Mouse (Mus musculus) urinary bladder, postnatal 25 days (tissue): ENCODE measurements around the gene Dync1i2.

Experiments used
- DNase-seq: peaks from one replicate; pipeline ENCODE4 v3.0.0; 2022; ENCODE audit warnings: low spot score

The Dync1i2 gene

DNA sequence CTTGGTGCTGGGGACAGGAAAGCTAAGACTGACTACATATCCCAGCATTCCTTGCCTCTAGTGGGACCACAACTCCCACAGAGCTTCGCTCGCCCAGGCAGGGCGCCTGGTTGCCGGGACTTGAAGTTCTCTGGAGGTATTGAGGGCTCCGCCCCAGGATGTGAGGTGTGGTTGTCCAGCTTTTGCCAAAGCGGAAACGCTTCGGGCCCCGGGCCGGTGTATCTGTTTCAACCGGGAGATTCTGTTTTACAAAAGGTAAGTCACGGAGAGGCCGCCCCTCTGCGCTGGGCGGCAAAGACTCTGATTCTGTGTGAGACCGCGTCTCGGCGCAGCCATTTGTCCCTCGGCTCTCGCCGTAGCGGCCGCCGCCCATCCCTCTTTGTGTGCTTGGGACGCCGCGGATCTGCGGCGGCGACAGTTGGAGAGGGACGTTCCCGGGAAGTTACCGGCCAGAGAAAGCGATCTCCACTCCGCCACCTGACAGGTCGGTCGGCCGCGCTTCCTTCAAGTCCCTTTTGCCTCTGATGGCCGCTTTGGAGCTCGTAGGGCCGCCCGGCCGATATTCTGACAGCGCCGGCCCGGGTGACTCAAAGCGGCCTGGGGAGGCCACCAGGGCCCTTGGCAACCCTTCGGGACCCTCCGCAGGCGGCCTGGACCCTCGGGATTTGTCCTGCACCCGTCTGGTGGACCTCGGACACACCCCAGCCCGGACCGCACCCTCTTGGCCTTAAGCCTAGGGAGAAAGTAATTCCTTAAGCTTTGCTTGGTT is at the start of gene Dync1i2:
TSS of gene Dync1i2 (plus strand) at position 116 of the 769 bp plus-strand sequence.
- peak; percentile 72 for DNase-seq

DNA sequence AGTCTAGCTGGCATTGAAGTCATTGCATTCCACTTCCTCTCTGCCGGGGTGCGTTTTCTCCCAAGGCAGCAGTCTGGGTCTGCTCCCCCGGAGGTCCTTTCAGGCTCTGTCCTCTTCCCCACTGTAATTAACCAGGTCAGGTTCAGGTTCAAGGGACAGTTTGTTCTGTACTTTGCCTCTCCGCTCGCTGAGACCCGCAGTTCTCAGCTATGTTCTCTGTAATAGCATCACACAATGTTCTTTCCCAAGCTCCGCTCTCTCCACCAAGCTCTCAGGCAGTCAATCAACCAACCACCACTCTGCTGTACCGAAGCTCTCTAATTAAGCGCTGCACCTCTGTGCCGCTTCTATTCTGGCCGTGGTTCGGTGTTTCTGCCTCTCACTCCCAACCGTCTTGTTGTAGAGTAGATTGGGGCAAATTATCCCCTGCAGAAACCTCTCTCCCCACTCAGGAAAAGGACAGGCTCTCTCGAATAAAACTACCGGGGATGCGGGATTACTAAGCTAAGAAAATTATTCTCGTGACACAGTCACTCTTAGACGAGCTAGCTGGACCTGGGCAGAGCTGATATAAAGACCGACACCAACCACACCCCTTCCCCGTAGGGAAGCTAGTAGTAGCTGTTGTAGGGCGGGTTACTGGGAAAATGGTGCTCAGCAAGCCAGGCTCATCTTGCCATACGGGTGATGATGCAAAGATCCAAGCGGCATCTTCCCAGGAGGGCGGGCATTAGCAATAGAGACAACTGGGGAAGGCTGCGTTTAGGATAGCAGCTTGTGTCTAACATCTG is 48.5 kb upstream of the Dync1i2 start:
- no peak for DNase-seq

DNA sequence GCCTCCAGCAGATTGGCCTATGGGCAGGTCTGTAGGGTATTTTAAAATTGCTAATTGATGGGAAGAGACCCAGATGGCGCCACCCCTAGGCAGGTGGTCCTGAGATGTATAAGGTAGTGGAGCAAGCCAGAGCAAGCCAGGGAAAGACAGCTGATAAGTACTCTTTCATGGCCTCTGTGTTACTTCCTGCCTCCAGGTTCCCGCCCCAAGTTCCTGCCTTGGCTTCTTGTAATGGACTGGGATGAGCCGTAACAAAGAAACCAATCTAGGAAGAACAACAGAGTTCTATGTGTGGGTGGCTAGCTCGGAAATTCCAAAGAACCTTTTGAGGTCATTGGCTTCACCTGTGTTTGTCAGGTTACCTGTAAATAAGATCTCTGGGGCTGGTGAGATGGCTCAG is 44.3 kb upstream of the Dync1i2 start:
- DNase-seq = no peak

DNA sequence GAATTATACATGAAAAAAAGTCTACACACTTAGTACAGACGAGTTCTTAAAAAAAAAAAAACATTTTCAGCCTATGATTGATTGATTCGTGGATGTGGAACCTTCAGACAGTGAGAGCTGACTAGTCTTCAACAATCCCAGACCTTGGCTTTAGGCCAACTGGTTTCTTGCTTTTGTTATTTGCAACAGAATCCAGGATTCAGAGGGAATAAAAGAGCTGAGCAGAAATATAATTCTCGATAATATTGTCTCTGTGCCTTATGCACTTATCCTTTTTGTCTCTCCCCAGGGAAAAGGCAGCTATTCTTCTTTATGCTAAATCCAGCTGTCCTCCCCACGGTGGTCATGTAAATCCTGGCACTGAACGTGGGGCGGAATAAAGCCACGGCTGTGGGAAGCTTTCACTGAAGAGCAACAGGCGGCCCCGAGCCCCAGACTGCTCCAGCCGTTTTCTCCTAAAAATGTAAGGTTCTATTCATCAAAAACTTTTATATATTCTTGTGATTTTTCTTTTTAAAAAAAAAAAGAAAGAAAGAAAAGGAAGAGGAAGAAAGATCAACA is 43.0 kb upstream of the Dync1i2 start:
- no peak for DNase-seq

DNA sequence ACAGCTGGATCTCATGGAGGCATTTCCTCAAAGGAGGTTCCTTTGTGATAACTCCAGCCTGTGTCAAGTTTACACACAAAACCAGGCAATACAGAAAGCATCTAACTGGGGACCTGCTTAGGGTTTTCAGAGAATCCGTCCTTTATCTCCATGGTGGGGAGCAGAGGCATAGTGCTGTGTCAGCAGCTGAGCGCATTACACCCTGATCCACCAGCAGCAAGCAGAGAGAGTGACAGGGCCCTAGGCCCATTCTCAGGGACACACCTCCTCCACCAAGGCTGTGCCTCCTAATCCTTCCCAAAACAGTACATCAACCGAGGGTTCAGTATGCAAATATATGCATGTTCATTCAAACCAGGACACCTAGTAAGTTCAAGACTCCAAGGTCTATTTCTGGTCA is 38.5 kb upstream of the Dync1i2 start:
- DNase-seq = no peak

DNA sequence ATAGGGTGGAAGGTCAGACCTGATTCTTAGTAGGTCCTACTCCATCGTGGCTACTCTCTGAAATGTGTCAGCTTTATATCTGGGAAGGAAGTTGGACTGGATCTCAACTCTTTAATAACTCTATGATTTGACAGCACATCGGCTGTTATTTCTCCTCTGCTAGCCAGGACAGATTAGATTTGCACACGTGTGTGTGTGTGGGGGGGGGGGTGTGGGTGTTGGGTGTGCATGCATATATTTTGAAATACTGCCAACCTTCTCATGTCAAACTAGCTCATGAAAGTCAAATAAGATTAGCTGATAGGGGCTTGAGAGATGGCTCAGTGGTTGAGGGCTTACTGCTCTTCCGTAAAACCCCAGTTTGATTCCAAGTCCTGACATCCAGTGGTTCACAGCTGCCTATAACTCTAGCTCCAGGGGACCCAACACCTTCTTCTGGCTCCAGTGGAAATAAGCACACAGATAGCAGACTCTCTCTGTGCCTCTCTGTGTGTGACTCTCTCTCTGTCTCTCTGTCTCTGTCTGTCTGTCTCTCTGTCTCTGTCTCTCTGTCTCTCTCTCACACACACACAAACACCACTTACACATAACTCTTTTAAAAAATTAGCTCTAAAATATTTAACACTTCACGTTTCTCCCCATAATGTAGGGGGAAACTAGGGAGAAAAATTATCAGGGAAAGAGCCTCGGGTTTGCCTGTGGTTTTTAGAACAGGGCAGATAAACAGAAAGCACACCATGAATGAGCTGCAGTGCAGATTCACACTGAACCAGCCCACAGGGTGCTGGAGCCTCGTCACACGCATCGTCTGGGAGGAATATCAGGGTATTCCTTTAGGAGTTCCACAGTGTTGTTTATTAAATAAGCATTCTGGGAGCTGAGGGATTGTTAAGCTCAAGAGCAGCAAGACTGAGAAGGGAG is 34.9 kb upstream of the Dync1i2 start:
- DNase-seq = no peak

DNA sequence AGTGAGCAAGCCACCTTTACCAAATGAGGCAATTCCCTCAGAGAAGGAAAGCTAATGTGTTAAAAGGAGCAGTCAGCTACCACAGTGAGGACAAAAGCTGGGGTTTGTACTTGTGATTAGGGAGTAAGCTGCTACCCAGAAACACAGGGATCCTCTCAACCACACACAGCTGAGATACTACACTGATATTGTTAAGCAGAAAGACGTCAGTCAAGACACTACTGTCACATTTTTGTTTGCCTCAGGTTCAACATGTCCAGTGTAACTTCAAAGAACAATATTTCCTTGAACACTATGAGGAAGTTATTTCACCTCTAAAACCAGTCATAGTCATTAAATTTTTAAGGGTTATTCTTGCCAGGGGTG is 34.3 kb upstream of the Dync1i2 start:
- no peak for DNase-seq

DNA sequence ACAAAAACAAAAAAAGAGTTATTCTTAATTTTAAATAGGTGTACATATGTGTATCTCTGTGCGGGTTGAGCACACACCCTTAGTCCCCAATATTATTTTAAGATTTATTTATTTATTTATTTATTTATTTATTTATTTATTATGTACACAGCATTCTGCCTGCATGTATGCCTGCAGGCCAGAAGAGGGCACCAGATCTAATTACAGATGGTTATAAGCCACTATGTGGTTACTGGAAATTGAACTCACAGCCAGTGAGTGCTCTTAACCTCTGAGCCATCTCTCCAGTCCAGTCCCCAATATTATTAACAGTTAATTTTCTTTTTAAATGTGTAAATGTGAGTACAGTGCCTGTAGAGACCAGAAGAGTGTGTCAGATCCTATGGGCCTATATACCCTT is 33.7 kb upstream of the Dync1i2 start:
- DNase-seq = no peak

DNA sequence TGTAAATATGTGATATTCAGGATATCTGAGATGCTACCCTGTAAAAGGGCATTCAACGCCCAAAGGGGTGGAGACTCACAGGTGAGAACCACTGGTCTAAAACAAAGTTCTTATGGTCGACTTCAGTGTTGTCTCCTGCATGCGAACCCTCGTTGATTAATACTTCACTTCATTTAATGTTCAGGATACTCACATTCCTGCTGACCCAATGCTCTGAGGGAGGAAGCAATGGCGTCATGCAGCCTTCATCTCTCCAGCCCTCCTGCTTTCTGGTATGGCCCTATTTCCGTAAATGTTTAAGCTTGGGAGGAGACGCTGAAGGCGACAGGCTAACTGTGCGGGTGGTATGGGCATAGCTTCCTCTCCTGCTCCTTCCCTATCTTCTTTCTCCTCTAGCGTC is 31.8 kb upstream of the Dync1i2 start:
- DNase-seq = no peak

DNA sequence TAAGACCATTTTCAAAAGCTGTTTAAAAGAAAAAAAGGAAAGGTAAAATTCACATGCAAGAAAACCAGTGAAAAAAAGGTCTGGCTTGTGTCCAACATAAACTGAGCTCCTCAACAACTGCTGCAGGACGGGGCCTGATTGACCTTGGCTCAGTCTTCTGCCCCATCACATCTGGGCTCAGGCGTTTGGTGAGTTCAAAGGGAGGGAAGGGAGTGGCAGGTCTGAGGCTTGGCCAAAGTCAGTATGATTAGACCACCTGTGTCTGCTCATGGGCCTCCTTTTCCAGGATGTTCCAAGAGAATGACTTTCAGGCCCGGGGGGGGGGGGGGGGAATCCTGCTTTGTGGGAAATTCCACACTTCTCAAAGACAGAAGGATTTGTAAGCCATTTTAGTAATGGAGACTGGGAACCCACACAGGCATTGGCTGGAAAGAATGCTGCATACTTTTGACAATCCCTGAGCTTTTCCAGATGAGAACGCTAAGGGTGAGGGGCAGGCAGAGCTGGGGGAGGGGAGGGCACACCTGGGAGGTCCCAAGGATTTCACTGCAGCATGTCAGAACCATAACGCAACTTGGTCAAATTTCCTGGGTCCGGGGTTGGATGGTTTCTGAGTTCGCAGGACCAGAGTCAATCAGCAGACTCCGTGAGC is 30.8 kb upstream of the Dync1i2 start:
- no peak for DNase-seq

DNA sequence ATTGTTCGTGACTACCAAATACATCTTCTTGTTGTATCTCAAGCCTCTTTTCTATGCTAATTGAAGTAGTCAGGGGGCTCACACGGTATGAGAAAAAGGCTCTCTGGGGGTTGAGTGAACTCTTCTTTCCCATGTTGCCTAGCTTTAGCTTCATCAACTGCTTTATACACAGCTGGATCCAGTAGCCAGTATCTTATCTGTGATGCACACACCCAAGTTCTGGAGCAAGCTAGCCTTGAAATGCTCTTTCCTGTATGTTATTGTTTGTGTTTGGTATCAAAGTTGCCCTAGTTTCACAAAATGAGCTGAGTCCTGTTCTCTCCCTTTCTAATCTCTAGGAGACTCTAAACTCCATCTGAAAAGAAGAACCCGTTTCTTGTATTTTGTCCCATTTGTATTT is 23.6 kb upstream of the Dync1i2 start:
- no peak for DNase-seq

DNA sequence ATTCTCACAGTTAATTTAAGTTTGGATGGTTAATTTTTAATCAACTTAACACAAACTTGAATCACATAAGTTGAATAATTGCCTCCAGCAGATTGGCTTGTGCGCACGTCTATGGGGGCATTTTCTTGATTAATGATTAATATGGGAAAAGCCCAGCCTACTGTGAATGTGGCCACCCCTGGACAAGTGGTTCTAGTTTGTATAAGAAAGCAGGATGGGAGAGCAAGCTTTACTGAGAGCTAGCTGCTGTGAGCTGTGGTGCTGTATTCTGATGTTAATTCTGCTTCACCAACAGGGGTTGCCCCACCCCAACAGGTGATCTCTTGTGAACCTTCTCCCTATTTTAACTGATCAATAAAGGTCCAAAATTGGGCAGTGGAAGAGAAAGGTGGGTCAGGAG is 22.6 kb upstream of the Dync1i2 start:
- no peak for DNase-seq

DNA sequence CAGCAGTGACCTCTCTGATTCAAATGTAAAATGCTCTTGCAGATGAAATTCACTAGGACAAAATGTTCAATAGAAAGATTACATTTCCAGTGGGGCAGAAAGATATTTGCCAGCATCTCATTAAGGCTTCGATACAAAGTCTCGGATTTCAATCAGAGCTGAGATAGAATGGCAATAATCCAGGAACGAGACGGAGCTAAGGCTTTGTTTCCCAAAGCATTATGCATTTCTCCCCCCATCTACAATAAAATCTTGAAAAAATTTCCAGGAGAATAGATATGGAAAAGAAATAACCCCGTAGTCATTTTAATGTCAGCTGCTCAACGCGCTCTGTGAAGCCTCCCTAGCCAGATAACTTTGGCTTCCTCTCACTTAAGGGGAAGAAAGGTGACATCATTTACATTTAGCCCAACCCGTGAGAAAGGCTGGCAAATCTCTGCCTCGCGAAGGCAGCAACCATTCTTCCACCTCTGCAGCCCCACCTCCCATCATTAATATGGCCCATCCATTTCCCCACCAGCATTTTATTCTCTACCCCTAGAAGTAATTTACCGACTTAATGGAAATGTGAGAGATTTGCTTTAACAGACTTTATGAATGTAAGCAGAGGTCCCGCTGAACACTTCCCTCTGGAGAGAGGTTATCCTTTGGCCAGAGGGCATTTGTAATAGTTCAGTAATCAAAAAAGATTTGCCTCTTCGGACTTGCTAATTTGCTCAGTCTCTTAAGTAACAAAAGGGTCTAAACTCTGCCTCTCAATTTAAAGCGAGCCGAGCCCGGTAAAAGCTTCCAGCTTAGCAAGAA is 19.9 kb upstream of the Dync1i2 start:
- no peak for DNase-seq

DNA sequence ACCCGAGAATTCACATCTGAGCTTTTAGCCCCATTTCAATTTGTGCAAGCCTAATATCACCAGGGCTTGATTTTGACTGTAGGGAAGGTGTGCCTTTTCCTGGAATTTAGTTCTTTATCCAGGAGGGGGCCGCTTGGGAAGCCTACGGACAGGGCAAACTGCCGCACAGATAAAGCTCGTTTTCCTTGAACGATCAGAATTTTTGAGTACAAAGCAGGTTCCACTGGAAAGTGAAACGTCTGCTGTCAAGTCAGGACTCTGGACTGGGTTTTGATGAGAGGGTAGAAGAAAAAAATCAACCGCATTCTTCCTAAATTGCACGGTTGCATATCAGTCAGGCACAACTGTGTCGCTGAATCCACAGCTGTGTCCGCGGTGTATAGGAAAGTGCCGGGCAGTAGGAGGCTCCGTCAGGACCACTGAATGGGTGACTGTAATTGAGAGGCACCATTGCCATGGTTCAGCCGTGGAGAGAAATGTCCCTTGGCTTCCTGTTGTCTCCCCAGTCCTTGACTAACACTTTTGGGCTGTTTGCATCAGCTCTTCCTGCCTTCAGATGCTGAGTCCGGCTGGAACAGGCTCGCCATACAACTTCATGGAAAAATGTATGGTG is 19.2 kb upstream of the Dync1i2 start:
- DNase-seq = no peak

DNA sequence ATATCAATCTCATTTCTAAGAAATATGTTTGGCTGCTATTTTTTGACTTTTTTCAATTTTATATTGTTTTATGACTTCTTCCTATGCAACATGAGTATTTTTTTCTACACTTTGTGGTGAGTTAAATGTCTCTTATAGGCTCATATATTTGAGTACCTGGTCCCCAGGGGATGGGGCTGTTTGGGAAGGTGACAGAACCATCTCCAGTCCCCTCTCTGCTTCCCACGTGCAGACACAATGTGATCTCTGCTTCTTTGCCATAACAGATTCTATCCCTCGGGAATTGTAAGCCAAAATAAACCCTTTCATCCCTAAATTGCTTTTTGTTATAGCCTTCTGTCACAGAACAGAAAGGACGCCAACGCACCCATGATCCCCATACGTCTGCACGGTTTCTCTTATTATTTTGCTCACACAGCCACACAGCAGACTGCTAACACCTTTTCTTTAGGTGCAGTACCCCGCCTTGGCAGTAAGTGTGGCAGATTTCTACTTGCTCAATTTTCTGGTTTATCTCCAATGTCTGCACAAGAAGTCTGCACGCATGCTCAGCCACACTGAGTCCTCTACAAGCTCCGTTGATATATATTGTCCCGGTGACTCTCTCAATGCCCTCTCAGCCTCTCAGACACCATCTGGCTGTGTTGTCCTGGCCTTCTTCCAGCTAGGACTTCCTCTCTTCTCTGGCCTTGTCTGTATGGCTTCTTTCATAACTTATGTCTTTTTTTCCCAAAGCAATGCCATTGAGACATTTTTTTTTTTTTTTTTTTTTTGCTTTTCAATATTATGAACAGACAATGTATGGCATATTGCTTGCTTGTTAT is 17.2 kb upstream of the Dync1i2 start:
- no peak for DNase-seq

DNA sequence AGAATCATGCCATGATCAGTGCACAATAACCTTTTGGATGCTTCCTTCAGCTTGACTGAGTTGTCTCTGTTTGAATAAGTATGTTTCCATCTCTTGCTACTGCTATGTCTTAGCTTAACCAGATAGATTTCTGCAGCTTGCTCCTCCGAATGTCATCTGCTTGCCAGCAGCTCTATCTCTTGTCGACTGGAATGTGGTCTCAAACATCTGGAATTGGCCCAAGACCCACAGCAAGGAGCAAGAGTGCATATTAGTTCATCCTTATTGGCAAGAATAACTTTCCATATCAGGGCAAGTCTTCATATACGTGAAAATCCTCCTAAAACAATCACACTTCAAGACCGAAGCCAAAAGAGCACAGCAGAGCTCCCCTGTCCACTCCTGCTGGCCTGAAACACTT is 14.6 kb upstream of the Dync1i2 start:
- no peak for DNase-seq

DNA sequence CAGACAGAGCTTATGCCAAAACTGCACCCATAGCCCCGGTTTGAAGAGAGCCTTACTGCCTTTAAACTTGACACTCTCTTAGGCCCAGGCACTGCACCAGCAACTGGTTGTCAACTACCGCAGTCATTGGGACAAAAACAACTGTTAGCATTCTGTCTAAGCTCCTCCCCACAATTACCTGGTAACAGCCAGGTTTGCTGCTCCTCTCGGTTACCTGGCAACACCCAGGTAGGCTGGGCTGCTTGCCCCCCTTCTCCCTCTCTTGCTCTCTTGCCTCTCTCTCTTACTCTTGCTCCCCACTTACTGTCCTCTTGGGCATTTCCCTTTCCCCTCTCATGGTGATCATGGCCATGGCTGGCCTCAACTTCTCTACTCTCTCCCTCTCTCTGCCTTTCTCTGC is 12.6 kb upstream of the Dync1i2 start:
- no peak for DNase-seq

DNA sequence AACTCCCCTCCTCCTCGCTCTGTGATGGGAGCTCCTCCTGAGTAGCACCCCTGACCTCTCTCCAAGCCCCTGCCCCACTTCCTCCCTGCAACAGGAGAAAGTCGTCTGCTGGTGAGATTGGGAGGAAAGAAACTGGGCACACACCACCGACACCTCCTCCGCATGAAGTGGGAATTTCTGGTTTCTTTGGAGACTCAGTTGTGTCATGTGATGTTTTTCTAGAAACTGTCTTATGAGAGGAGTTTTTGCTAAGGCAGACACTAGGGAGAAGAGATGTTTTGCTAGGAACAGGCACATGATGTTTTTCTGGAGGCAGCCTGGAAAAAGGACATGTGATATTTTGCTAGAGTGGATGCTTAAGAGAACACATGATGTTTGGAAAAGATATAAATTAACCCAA is 11.0 kb upstream of the Dync1i2 start:
- DNase-seq = no peak

DNA sequence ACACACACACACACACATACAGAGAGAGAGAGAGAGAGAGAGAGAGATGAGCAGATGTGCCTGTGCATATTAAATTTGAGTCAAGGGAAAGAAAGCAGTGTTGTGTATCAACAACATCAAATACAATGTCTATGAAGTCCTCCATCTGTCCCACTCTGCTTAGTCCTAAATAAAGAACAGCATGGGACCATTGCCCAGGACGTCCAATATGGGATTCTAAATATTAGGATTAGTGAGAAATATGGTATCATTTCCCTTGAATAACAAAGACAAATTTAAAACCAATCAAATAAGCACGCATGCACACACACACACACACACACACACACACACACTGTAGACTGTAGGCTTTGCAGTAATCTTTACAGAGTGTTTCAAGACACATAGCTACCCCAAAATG is 9.6 kb upstream of the Dync1i2 start:
- no peak for DNase-seq
